Mouse (Mus musculus) neural tube, embryonic 11.5 days (tissue): ENCODE data around the gene Mfsd5. TPM values are rescaled to one million over a fixed set of nuclear protein-coding genes. Genes with fewer than 3 reads are reported as not detected.

Source experiments
- ATAC-seq: fragments of 200-750 bp; cut with Nextera tagmentation; 2 replicates; pipeline ENCODE4 v1.8.0; 2017; ENCODE audit warnings: moderate number of reproducible peaks, mild to moderate bottlenecking, moderate TSS enrichment, moderate library complexity; ENCODE audit not compliant: insufficient read depth, low FRiP score, low TSS enrichment
- DNase-seq: peaks from one replicate; pipeline ENCODE4 v3.0.0-alpha.2; 2015; ENCODE audit warnings: low spot score
- H3K27ac ChIP-seq: fragments of 300-500 bp; sonication (generic); 2 replicates; pipeline ENCODE4 v1.5.1; 2014; ENCODE audit warnings: low read depth, mild to moderate bottlenecking, low read length
- H3K27me3 ChIP-seq: fragments of 300-500 bp; sonication (generic); 2 replicates; pipeline ENCODE4 v1.6.1; 2014; ENCODE audit warnings: mild to moderate bottlenecking, low read length, mixed read lengths; ENCODE audit not compliant: control insufficient read depth, insufficient read depth
- H3K36me3 ChIP-seq: fragments of 300-500 bp; sonication (generic); 2 replicates; pipeline ENCODE4 v1.6.1; 2014; ENCODE audit warnings: mild to moderate bottlenecking, low read length, moderate library complexity, mixed read lengths; ENCODE audit not compliant: control insufficient read depth, insufficient read depth
- H3K4me1 ChIP-seq: fragments of 300-500 bp; sonication (generic); 2 replicates; pipeline ENCODE4 v1.6.1; 2014; ENCODE audit warnings: low read length, mixed read lengths; ENCODE audit not compliant: control insufficient read depth, insufficient read depth
- H3K4me2 ChIP-seq: fragments of 300-500 bp; sonication (generic); 2 replicates; pipeline ENCODE4 v1.6.1; 2014; ENCODE audit warnings: low read depth, mild to moderate bottlenecking, moderate library complexity
- H3K4me3 ChIP-seq: fragments of 300-500 bp; sonication (generic); 2 replicates; pipeline ENCODE4 v1.5.1; 2014; ENCODE audit warnings: low read depth, low read length
- H3K9ac ChIP-seq: fragments of 300-500 bp; sonication (generic); 2 replicates; pipeline ENCODE4 v1.6.1; 2014; ENCODE audit warnings: mild to moderate bottlenecking, low read length
- H3K9me3 ChIP-seq: fragments of 300-500 bp; sonication (generic); 2 replicates; pipeline ENCODE4 v1.6.1; 2016; ENCODE audit warnings: low read length; ENCODE audit not compliant: control insufficient read depth
- WGBS: fragments of 180-500 bp; shearing (Covaris S2); extraction: QIAGEN DNeasy Blood & Tissue Kit; methylation state at CpG from one replicate; pipeline ENCODE4 v1.1.7; 2014; 5-methylcytosine and 5-hydroxymethylcytosine counted together
- polyA plus RNA-seq: library from polyadenylated mRNA; unstranded; fragments of >200 nt; fragmentation: Nextera tagmentation; extraction: Ambion mirVana; gene quantifications from 2 replicates; pipeline ENCODE4 v1.2.1, GENCODE M21; 2014

The Mfsd5 gene
- polyA plus RNA-seq, 1 experiment from 2014 or later: 66.7 TPM

DNA sequence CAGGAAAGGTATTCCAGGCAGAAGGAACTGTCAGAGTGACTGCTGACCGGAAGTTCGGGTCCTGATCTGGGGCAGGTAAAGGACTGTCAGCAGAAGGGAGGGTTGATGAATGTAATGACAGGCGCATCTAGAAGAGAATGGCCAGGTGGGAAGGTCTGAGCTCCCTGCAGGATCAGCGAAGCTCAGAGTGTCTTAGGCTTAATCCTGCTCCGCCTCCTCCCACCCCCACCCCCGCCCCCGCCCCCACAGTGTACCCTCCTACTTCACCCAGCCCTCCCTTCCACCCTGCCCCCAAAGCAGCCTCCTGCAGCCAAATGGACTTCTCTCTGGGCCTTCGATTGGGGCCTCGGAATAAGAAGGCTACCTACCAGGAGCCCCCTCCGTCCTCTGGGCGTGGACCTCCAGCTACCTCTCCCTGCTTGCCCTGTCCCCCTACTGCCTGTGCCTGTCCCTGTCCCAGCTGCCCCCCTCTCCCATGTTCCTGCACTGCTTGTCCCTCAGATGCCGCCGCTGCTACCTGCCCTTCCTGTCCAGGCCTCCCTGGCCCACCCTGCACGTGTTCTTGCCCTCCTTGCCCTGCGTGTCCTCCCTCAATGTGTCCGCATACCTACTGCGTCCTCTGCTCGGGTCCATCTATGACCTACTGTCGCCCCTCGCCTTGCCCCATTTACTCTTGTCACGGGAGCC, 8.8 kb upstream of the Mfsd5 start, which contains the start of gene Gm9918:
Gene Gm9918, plus strand, starts transcription at position 290 of the 687 bp plus-strand sequence.
- WGBS: 9% methylated on average over 20 of the region's 21 CpGs
- Histone ChIP-seq H3K9ac (peak within 1 kb of the TSS; percentile 22; the same call in 1 of the 2 replicates), H3K4me2 (peak within 1 kb of the TSS; percentile 34), H3K27ac (no peak within 1 kb of the TSS), H3K9me3 (no peaks in the 10 kb centered on the region), H3K4me3 (peak within 1 kb of the TSS; percentile 22; the same call in 1 of the 2 replicates), H3K4me1 (no peaks in the 10 kb centered on the region), H3K27me3 (no peaks in the 10 kb centered on the region), H3K36me3 (no peaks in the 10 kb centered on the region)
- no peak for ATAC-seq
- no peak for DNase-seq

DNA sequence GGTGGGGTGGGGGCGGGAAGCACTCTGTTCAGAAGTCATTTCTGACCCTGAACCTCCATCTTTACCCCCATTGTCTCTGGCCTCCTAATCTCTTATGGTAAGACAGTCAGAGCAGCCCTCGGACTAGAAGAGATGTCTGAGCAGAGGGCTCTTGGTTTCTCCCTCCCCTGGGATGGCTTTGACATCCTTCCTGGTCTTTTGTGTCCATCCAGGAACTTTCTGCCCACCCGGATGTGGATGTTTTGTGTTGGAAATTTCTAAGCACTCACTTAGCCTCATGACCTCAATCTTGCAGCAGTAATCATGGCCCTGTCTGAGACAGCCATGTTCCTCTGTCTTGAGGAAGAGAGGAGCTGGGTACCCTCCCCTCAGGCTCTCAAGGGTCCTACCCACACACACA, 7.8 kb upstream of the Mfsd5 start:
- no peak for ATAC-seq

DNA sequence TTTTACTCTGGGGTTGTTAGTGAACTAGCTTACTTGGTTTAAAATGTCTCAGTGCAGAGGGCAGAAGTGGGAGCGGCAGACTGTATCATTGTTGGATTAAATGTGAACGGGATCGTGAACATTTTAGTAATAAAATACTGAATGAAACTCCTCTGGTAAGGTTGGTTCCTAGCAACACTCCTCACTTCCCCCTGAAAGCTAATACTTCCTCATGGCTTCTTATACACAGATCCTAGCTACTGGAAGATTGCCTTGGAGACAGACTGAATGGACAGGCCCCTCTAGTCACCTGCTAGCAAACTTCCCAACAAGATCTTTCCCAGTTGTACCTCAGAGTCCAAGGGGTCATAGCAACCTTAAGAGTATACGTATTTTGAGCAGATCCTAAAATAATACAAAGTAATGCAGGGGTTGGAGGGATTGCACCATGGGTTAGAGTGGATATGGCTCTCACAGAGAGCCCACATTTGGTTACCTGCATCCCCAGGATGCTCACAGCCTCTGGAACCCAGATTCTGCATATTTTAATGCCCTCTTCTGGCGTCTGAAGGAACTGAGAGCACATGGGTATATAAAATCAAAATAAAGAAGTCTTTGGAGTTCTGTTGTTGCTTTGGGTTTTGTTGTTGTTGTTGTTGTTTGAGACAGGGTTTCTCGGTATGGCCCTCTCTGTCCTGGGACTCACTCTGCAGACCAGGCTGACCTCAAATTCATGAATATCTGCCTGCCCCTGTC, 5.1 kb upstream of the Mfsd5 start:
- DNase-seq: no peak
- Histone ChIP-seq H3K36me3 (no peaks in the 10 kb centered on the region), H3K4me2 (no peak overlapping the region), H3K27ac (no peak overlapping the region), H3K4me3 (no peak overlapping the region), H3K27me3 (no peaks in the 10 kb centered on the region), H3K9ac (no peak overlapping the region), H3K9me3 (no peaks in the 10 kb centered on the region), H3K4me1 (no peaks in the 10 kb centered on the region)
- ATAC-seq: no peak
- WGBS: 71% methylated on average over 6 of the region's 6 CpGs

More for the DNA sequence above, 7.8 kb upstream of the Mfsd5 start:
- Histone ChIP-seq H3K4me1 (no peaks in the 10 kb centered on the region), H3K27me3 (no peaks in the 10 kb centered on the region), H3K9me3 (no peaks in the 10 kb centered on the region), H3K4me2 (no peak overlapping the region), H3K9ac (no peak overlapping the region; the same call in 1 of the 2 replicates), H3K27ac (no peak overlapping the region), H3K36me3 (no peaks in the 10 kb centered on the region), H3K4me3 (no peak overlapping the region)
- no peak for DNase-seq
- WGBS: 42% methylated on average over 3 of the region's 3 CpGs

DNA sequence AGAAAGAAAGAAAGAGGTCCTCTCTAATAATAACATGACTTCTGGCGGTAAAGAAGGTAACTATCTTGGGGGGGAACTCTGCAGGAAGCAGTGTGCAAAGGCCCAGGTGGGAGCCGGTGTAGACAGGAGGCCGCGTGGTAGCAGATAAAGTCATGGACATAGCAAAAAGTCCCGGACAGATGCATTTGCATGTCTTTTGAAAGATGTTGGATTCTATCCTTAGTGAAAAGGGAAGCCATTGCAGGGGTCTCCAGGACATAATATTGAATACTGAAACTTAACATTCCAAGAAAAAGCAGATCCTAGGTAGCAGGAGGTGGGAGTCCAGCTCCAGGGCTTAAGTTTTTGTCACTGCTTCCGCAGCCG, 545 bp upstream of the Mfsd5 start:
- H3K4me3 ChIP-seq: peak overlapping the region; percentile 67
- ATAC-seq: 0 out of 2 replicates have a peak, but pooled peaks have one; percentile 9
- peak overlapping the region; percentile 66 for H3K9ac ChIP-seq
- peak overlapping the region; percentile 63; the same call in 1 of the 2 replicates for H3K27ac ChIP-seq
- no peaks in the 10 kb centered on the region for H3K27me3 ChIP-seq
- WGBS: 31% methylated on average over 7 of the region's 7 CpGs
- no peaks in the 10 kb centered on the region for H3K9me3 ChIP-seq
- H3K4me1 ChIP-seq: peaks cover 7% of the 10 kb centered on the region; the same call in 1 of the 2 replicates
- DNase-seq: no peak
- peaks cover 2% of the 10 kb centered on the region; the same call in 1 of the 2 replicates for H3K36me3 ChIP-seq
- peak overlapping the region; percentile 72 for H3K4me2 ChIP-seq

DNA sequence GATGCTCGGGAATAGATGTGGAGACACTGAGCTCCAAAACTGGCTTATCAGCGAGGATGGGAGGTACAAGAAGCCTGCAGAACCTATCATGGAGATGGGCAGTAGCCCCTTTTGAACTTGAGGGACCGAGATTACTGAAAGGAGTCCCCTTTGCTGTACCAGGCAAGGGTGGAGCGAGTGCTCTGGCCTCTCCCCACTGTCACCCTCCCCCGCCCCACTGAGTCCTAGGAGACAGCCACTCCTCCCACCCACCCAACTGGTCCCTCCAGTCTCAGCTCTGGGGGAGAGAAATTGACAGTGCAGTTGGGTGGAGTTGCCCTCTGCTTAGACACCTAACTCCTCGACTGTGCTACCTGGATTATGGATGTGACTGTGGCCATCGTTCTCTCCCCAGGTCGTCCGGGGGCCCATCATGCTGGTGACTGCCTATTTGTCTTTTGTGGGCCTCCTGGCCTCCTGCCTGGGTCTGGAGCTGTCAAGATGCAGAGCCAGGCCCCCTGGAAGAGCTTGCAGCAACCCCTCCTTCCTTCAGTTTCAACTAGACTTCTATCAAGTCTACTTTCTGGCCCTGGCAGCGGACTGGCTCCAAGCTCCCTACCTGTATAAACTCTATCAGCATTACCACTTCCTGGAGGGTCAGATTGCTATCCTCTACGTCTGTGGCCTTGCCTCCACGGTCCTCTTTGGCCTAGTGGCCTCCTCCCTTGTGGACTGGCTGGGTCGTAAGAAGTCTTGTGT, 698 bp downstream of the Mfsd5 start:
- ATAC-seq (no peak; the same call in 1 of the 2 replicates), DNase-seq (no peak)
- Histone ChIP-seq H3K4me3 (peak overlapping the region; percentile 67), H3K27me3 (no peaks in the 10 kb centered on the region), H3K36me3 (peaks cover 2% of the 10 kb centered on the region; the same call in 1 of the 2 replicates), H3K9ac (peak overlapping the region; percentile 66), H3K4me1 (peaks cover 7% of the 10 kb centered on the region; the same call in 1 of the 2 replicates), H3K9me3 (no peaks in the 10 kb centered on the region), H3K4me2 (peak overlapping the region; percentile 89), H3K27ac (peak overlapping the region; percentile 63; the same call in 1 of the 2 replicates)
- WGBS: 34% methylated on average over 13 of the region's 13 CpGs

DNA sequence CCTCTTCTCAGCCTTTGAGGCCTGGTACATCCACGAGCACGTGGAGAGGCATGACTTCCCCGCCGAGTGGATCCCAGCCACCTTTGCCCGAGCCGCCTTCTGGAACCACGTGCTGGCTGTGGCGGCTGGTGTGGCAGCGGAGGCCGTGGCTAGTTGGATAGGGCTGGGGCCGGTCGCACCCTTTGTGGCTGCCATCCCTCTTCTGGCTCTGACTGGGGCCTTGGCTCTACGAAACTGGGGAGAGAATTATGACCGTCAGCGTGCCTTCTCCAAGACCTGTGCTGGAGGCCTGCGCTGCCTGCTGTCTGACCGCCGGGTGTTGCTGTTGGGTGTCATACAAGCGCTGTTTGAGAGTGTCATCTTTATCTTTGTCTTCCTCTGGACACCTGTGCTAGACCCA, 1.4 kb downstream of the Mfsd5 start:
- H3K4me1 ChIP-seq: peaks cover 7% of the 10 kb centered on the region; the same call in 1 of the 2 replicates
- H3K27ac ChIP-seq: no peak overlapping the region
- DNase-seq: no peak
- H3K27me3 ChIP-seq: no peaks in the 10 kb centered on the region
- H3K9ac ChIP-seq: no peak overlapping the region; the same call in 1 of the 2 replicates
- ATAC-seq: no peak
- WGBS: 97% methylated on average over 19 of the region's 19 CpGs
- peak overlapping the region; percentile 89; the same call in 1 of the 2 replicates for H3K4me2 ChIP-seq
- H3K9me3 ChIP-seq: no peaks in the 10 kb centered on the region
- H3K36me3 ChIP-seq: peaks cover 2% of the 10 kb centered on the region; the same call in 1 of the 2 replicates
- no peak overlapping the region for H3K4me3 ChIP-seq

DNA sequence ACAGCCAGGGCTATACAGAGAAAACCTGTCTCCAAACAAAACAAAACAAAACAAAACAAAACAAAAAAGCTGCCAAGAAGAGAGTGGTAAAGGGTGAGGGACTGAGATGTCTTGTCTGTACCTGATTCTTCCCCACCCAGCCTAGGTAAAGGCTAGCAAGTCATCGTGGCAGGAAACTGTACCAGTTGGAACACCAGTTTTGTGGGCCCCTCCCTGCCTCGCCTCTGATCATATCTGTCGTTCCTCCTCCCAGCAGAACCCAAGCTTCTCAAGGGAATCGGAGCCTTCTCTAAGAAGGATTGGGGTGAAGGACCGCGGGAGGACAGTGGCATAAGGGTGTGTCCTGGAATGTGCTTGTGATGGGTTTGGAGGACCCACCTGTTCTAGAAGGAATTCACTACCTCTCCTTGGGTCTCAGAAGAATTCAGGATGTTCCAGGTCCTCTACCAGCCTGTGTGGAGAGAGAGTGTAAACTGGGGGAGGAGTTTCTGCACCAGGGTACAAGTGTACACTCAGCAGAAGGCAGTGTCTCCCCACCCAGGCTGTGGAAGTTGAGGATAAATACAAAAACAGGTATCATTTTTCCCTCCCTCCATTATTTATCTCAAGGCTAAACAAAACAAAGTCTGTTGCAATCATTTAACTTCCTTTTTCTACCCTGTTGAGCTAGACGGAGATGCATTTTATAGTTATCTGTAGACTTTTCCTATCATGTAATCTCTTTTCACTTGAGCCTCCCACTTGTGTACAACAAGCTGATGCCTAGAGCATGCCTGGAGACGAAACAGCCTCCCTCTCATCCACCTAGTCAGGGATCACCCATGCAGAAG, 3.4 kb downstream of the Mfsd5 start:
- Histone ChIP-seq H3K4me2 (no peak overlapping the region), H3K4me1 (peaks cover 7% of the 10 kb centered on the region; the same call in 1 of the 2 replicates), H3K36me3 (peaks cover 2% of the 10 kb centered on the region; the same call in 1 of the 2 replicates), H3K27me3 (no peaks in the 10 kb centered on the region), H3K9me3 (no peaks in the 10 kb centered on the region), H3K27ac (no peak overlapping the region), H3K9ac (no peak overlapping the region), H3K4me3 (no peak overlapping the region)
- ATAC-seq (no peak), DNase-seq (no peak)
- WGBS: 87% methylated on average over 8 of the region's 8 CpGs

DNA sequence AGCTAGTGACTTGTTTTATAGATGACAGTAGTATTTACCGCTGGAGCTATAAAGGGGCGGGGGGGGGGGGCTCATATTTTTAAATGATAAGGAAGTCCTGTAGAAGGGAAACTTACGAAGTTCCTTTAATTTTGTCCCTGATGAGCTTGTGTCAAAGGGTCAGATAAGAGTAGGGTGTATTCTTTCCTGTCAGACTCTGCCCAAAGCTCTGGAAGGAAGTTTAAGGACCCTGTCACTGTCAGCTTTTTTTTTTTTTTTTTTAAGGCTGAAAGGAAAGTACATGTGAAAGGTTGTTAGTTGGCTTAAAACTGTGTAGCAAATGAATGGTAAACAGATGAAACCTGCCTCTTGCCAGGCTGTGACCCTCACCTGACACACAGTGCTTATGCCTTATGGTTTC, 4.4 kb downstream of the Mfsd5 start:
- no peak overlapping the region for H3K9ac ChIP-seq
- WGBS: 80% methylated on average over 3 of the region's 3 CpGs
- peaks cover 7% of the 10 kb centered on the region; the same call in 1 of the 2 replicates for H3K4me1 ChIP-seq
- no peak overlapping the region for H3K27ac ChIP-seq
- no peak overlapping the region for H3K4me3 ChIP-seq
- peaks cover 2% of the 10 kb centered on the region; the same call in 1 of the 2 replicates for H3K36me3 ChIP-seq
- no peak for DNase-seq
- H3K9me3 ChIP-seq: no peaks in the 10 kb centered on the region
- no peak overlapping the region for H3K4me2 ChIP-seq
- H3K27me3 ChIP-seq: no peaks in the 10 kb centered on the region
- no peak for ATAC-seq
